ENCODE assay signal across 9 mouse cellular contexts in genomic region chr11:59633037-59633436, GRCm38 (mm10). TPM values are rescaled to one million over a fixed set of nuclear protein-coding genes. Genes with fewer than 3 reads are reported as not detected.
A peak's percentile ranks its signal among the peaks of the same experiment; 100 is the strongest.
DNase-seq lines count a peak whose midpoint lies in the region; ATAC-seq and TF ChIP-seq lines count a peak whose summit lies in the region.
"Had no signal": no experiment of that assay in that cellular context is flagged by ENCODE, and none has a peak within 500 bp of the region (broad histone marks: within the 10 kb centered on the region; RNA-seq: fewer than 3 reads in every experiment).

No protein-coding gene starts in this region.

- H3K4me1 ChIP-seq in hindbrain, embryonic 10.5 days (replicated peaks) = peaks cover 9% of the 10 kb centered on the region; the same call in 1 of the 2 replicates
- H3K4me1 ChIP-seq in hindbrain, embryonic 12.5 days = no peaks in the 10 kb centered on the region
- no peaks in the 10 kb centered on the region for H3K4me1 ChIP-seq in stomach, postnatal 0 days (replicated peaks; ENCODE audit: control insufficient read depth, insufficient read depth)

- WGBS in hindbrain, embryonic 10.5 days = 31% methylated on average over 5 of the region's 5 CpGs
- WGBS in hindbrain, embryonic 12.5 days = 35% methylated on average over 5 of the region's 5 CpGs
- WGBS in stomach, postnatal 0 days = 30% methylated on average over 5 of the region's 5 CpGs

- no peaks in the 10 kb centered on the region for H3K36me3 ChIP-seq in hindbrain, embryonic 10.5 days
- no peaks in the 10 kb centered on the region for H3K36me3 ChIP-seq in hindbrain, embryonic 12.5 days
- no peaks in the 10 kb centered on the region for H3K36me3 ChIP-seq in stomach, postnatal 0 days (ENCODE audit: control insufficient read depth, insufficient read depth, low read length)
- H3K36me3 ChIP-seq: limb, embryonic 13.5 days had no signal

- TF ChIP-seq CTCF in brain, embryonic 14.5 days (IDR thresholded peaks at IDR 0.05; ENCODE audit: borderline replicate concordance, extremely low read depth, insufficient read depth, insufficient read length) = peak; percentile 73; the same call in 1 of the 2 replicates
- TF ChIP-seq CTCF in stomach, postnatal 0 days (IDR thresholded peaks at IDR 0.05; ENCODE audit: low read depth) = peak; percentile 88

- H3K4me3 ChIP-seq in hindbrain, embryonic 10.5 days = no peak overlapping the region
- H3K4me3 ChIP-seq in hindbrain, embryonic 12.5 days = no peak overlapping the region
- H3K4me3 ChIP-seq in stomach, postnatal 0 days (ENCODE audit: low read depth, low read length) = no peak overlapping the region
- H3K4me3 ChIP-seq: limb, embryonic 13.5 days had no signal

- peak; percentile 63 for DNase-seq in hindbrain, embryonic 10.5 days (ENCODE audit: low spot score)
- DNase-seq in CD8-positive naive resting alpha-beta T cell, adult 2 months (ENCODE audit: low read depth in 2 of 2, low spot score in 2 of 2) = peak; percentile 32 to 48
- DNase-seq in brain, embryonic 14.5 days (ENCODE audit: low read depth) = peak; percentile 39
- DNase-seq in frontal cortex, postnatal 25 days (ENCODE audit: low spot score in 2 of 2) = peak; percentile 27 to 32
- DNase-seq in layer of hippocampus, adult 9-10 months (ENCODE audit: low spot score) = peak; percentile 9
- DNase-seq in stomach, postnatal 0 days (ENCODE audit: low spot score) = peak; percentile 73

- H3K9me3 ChIP-seq in hindbrain, embryonic 10.5 days = no peaks in the 10 kb centered on the region
- H3K9me3 ChIP-seq in hindbrain, embryonic 12.5 days (replicated peaks) = no peaks in the 10 kb centered on the region
- no peaks in the 10 kb centered on the region for H3K9me3 ChIP-seq in stomach, postnatal 0 days (ENCODE audit: control insufficient read depth, low read length)
- H3K9me3 ChIP-seq: limb, embryonic 13.5 days had no signal

- no peak for TF ChIP-seq POLR2A in brain, embryonic 14.5 days (IDR thresholded peaks at IDR 0.05; ENCODE audit: borderline replicate concordance, extremely low read depth, insufficient read depth, insufficient read length, poor library complexity, severe bottlenecking)

- no peaks in the 10 kb centered on the region for H3K27me3 ChIP-seq in hindbrain, embryonic 10.5 days (ENCODE audit: insufficient read depth, poor library complexity, severe bottlenecking)
- no peaks in the 10 kb centered on the region for H3K27me3 ChIP-seq in hindbrain, embryonic 12.5 days
- H3K27me3 ChIP-seq in stomach, postnatal 0 days (ENCODE audit: control insufficient read depth, insufficient read depth, low read length) = no peaks in the 10 kb centered on the region
- H3K27me3 ChIP-seq: limb, embryonic 13.5 days had no signal

- TF ChIP-seq EP300 in stomach, postnatal 0 days (optimal IDR thresholded peaks at IDR 0.05) = no peak

- H3K9ac ChIP-seq in hindbrain, embryonic 12.5 days = no peak overlapping the region
- H3K9ac ChIP-seq in stomach, postnatal 0 days (ENCODE audit: low read length) = no peak overlapping the region
- H3K9ac ChIP-seq: limb, embryonic 13.5 days had no signal

- no peak overlapping the region for H3K4me2 ChIP-seq in hindbrain, embryonic 12.5 days (replicated peaks)
- no peak overlapping the region for H3K4me2 ChIP-seq in stomach, postnatal 0 days (replicated peaks; ENCODE audit: low read depth)
- H3K4me2 ChIP-seq: limb, embryonic 13.5 days had no signal

- no peak for ATAC-seq in hindbrain, embryonic 12.5 days (ENCODE audit: low FRiP score)
- peak; percentile 89 for ATAC-seq in megakaryocyte progenitor cell, adult 5-6 weeks (replicated peaks; ENCODE audit: poor library complexity)
- ATAC-seq in stomach, postnatal 0 days (ENCODE audit: low FRiP score, low TSS enrichment) = no peak; the same call in 1 of the 2 replicates

- no peak overlapping the region for H3K27ac ChIP-seq in hindbrain, embryonic 10.5 days
- H3K27ac ChIP-seq in hindbrain, embryonic 12.5 days = no peak overlapping the region
- no peak overlapping the region for H3K27ac ChIP-seq in stomach, postnatal 0 days (replicated peaks)
- H3K27ac ChIP-seq: limb, embryonic 13.5 days had no signal

RNA-seq across cellular contexts. Expression of gene Mprip, which starts 28.1 kb away (rescaled TPM):
- polyA plus RNA-seq in hindbrain, embryonic 10.5 days (2016; fragmentation: Nextera tagmentation; extraction: Ambion mirVana) = 28.6 and 32.2 TPM in 2 replicates
- 104 and 113 TPM in 2 replicates for polyA plus RNA-seq in hindbrain, embryonic 12.5 days (2016; fragmentation: Nextera tagmentation; extraction: Ambion mirVana)
- 100 and 146 TPM in 2 replicates for polyA plus RNA-seq in brain, embryonic 14.5 days (2012; rRNA removed)
- total RNA-seq in megakaryocyte progenitor cell, adult 5-6 weeks (2015) = 32.2 and 36.8 TPM in 2 replicates
- 69.9 and 72.6 TPM in 2 replicates for total RNA-seq in megakaryocyte progenitor cell, adult 5-6 weeks (2017)
- polyA plus RNA-seq in stomach, postnatal 0 days (2015; fragmentation: Nextera tagmentation; extraction: Ambion mirVana) = 51.1 and 56.8 TPM in 2 replicates

RNA-seq across cellular contexts. Expression of gene Olfr223, which starts 39.9 kb away (rescaled TPM):
- not detected in 2 replicates for polyA plus RNA-seq in hindbrain, embryonic 10.5 days (2016; fragmentation: Nextera tagmentation; extraction: Ambion mirVana)
- not detected in 2 replicates for polyA plus RNA-seq in hindbrain, embryonic 12.5 days (2016; fragmentation: Nextera tagmentation; extraction: Ambion mirVana)
- not detected in 2 replicates for polyA plus RNA-seq in brain, embryonic 14.5 days (2012; rRNA removed)
- not detected in 2 replicates for total RNA-seq in megakaryocyte progenitor cell, adult 5-6 weeks (2015)
- not detected in 2 replicates for total RNA-seq in megakaryocyte progenitor cell, adult 5-6 weeks (2017)
- polyA plus RNA-seq in stomach, postnatal 0 days (2015; fragmentation: Nextera tagmentation; extraction: Ambion mirVana) = not detected in 2 replicates
- polyA plus RNA-seq: limb, embryonic 13.5 days had no signal

RNA-seq across cellular contexts. Expression of gene Olfr222, which starts 57.0 kb away (rescaled TPM):
- not detected in 2 replicates for polyA plus RNA-seq in hindbrain, embryonic 10.5 days (2016; fragmentation: Nextera tagmentation; extraction: Ambion mirVana)
- not detected in 2 replicates for polyA plus RNA-seq in hindbrain, embryonic 12.5 days (2016; fragmentation: Nextera tagmentation; extraction: Ambion mirVana)
- not detected in 2 replicates for polyA plus RNA-seq in brain, embryonic 14.5 days (2012; rRNA removed)
- not detected in 2 replicates for total RNA-seq in megakaryocyte progenitor cell, adult 5-6 weeks (2015)
- total RNA-seq in megakaryocyte progenitor cell, adult 5-6 weeks (2017) = not detected in 2 replicates
- polyA plus RNA-seq in stomach, postnatal 0 days (2015; fragmentation: Nextera tagmentation; extraction: Ambion mirVana) = not detected in 2 replicates
- polyA plus RNA-seq: limb, embryonic 13.5 days had no signal

Comparison
In these comparisons a context has a peak if more than half of its experiments do, and no peak if none do; other contexts are left out.
1. DNase-seq: peak in every context shown above with its lines; median percentile 73 in stomach, postnatal 0 days; 63 in hindbrain, embryonic 10.5 days; 40 in CD8-positive naive resting alpha-beta T cell, adult 2 months; 39 in brain, embryonic 14.5 days; 30 in frontal cortex, postnatal 25 days; 9 in layer of hippocampus, adult 9-10 months.